Comparison of ENCODE assay signal across 24 mouse cellular contexts in the genomic region with DNA sequence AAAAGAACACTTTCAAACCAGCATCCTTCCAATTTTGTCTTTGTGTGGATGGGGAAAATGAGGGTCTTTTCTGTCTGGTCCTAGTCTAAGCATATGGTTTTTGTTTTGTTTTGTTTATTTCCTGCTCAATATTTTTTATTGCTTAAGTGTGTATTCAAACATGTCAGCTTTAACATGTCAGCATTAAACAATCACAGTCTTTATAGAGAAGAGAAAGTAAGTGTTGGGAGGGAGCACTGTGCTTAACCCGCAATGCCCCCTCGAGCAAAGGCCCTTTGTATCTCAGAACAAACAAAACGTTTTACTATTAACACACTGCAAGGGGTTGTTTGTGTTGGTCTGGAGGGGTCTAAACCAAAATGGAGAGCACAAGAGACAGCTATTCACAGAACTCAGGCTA. TPM values are rescaled to one million over a fixed set of nuclear protein-coding genes. Genes with fewer than 3 reads are reported as not detected.
A peak's percentile ranks its signal among the peaks of the same experiment; 100 is the strongest.
DNase-seq lines count a peak whose midpoint lies in the region; ATAC-seq and TF ChIP-seq lines count a peak whose summit lies in the region.
"Had no signal": no experiment of that assay in that cellular context is flagged by ENCODE, and none has a peak within 500 bp of the region (broad histone marks: within the 10 kb centered on the region; RNA-seq: fewer than 3 reads in every experiment).

No protein-coding gene starts in this region.

- H3K27ac ChIP-seq in embryonic facial prominence, embryonic 13.5 days, result peak overlapping the region; percentile 41; the same call in 1 of the 2 replicates
- no peak overlapping the region for H3K27ac ChIP-seq in embryonic facial prominence, embryonic 10.5 days (replicated peaks)
- no peak overlapping the region for H3K27ac ChIP-seq in intestine, embryonic 15.5 days
- H3K27ac ChIP-seq in intestine, postnatal 0 days (ENCODE audit: low read depth, low read length), result no peak overlapping the region
- H3K27ac ChIP-seq in limb, embryonic 12.5 days, result 0 out of 2 replicates have a peak overlapping the region, but pooled peaks have one; percentile 12
- H3K27ac ChIP-seq in limb, embryonic 10.5 days, result no peak overlapping the region
- no peak overlapping the region for H3K27ac ChIP-seq in midbrain, embryonic 11.5 days (ENCODE audit: low read depth, low read length)
- H3K27ac ChIP-seq in midbrain, embryonic 15.5 days, result no peak overlapping the region
- H3K27ac ChIP-seq: heart, embryonic 15.5 days; hindbrain, embryonic 14.5 days; limb, embryonic 13.5 days; macrophage; neural tube, embryonic 15.5 days had no signal

- WGBS in embryonic facial prominence, embryonic 13.5 days, result 27% methylated on average over 3 of the region's 3 CpGs
- 24% methylated on average over 3 of the region's 3 CpGs for WGBS in embryonic facial prominence, embryonic 10.5 days
- 17% methylated on average over 3 of the region's 3 CpGs for WGBS in intestine, embryonic 15.5 days
- WGBS in intestine, postnatal 0 days, result 20% methylated on average over 3 of the region's 3 CpGs
- WGBS in limb, embryonic 12.5 days, result 40% methylated on average over 3 of the region's 3 CpGs
- WGBS in limb, embryonic 10.5 days, result 57% methylated on average over 3 of the region's 3 CpGs
- WGBS in midbrain, embryonic 11.5 days, result 40% methylated on average over 3 of the region's 3 CpGs
- WGBS in midbrain, embryonic 15.5 days, result 34% methylated on average over 3 of the region's 3 CpGs

- no peak overlapping the region for H3K9ac ChIP-seq in embryonic facial prominence, embryonic 13.5 days
- H3K9ac ChIP-seq in intestine, embryonic 15.5 days, result no peak overlapping the region
- no peak overlapping the region for H3K9ac ChIP-seq in intestine, postnatal 0 days (ENCODE audit: low read depth, low read length)
- H3K9ac ChIP-seq in limb, embryonic 12.5 days (replicated peaks), result no peak overlapping the region
- no peak overlapping the region for H3K9ac ChIP-seq in midbrain, embryonic 11.5 days (ENCODE audit: low read length)
- H3K9ac ChIP-seq in midbrain, embryonic 15.5 days, result no peak overlapping the region
- H3K9ac ChIP-seq: heart, embryonic 15.5 days; hindbrain, embryonic 14.5 days; limb, embryonic 13.5 days; neural tube, embryonic 15.5 days had no signal

- H3K4me3 ChIP-seq in embryonic facial prominence, embryonic 13.5 days, result no peak overlapping the region
- H3K4me3 ChIP-seq in embryonic facial prominence, embryonic 10.5 days, result no peak overlapping the region
- H3K4me3 ChIP-seq in intestine, embryonic 15.5 days (replicated peaks), result no peak overlapping the region
- H3K4me3 ChIP-seq in intestine, postnatal 0 days (ENCODE audit: low read depth, low read length), result no peak overlapping the region
- H3K4me3 ChIP-seq in limb, embryonic 12.5 days (replicated peaks), result no peak overlapping the region
- no peak overlapping the region for H3K4me3 ChIP-seq in limb, embryonic 10.5 days
- no peak overlapping the region for H3K4me3 ChIP-seq in midbrain, embryonic 11.5 days (ENCODE audit: low read depth, low read length)
- H3K4me3 ChIP-seq in midbrain, embryonic 15.5 days, result no peak overlapping the region
- H3K4me3 ChIP-seq: heart, embryonic 15.5 days; limb, embryonic 13.5 days; neural tube, embryonic 15.5 days had no signal

- H3K4me2 ChIP-seq in embryonic facial prominence, embryonic 13.5 days, result no peak overlapping the region
- no peak overlapping the region for H3K4me2 ChIP-seq in intestine, embryonic 15.5 days (replicated peaks)
- H3K4me2 ChIP-seq in intestine, postnatal 0 days (replicated peaks; ENCODE audit: low read depth), result no peak overlapping the region
- H3K4me2 ChIP-seq in limb, embryonic 12.5 days, result no peak overlapping the region
- H3K4me2 ChIP-seq in midbrain, embryonic 11.5 days, result no peak overlapping the region
- no peak overlapping the region for H3K4me2 ChIP-seq in midbrain, embryonic 15.5 days
- H3K4me2 ChIP-seq: heart, embryonic 15.5 days; hindbrain, embryonic 14.5 days; limb, embryonic 13.5 days; liver, embryonic 11.5 days; neural tube, embryonic 15.5 days had no signal

- no peaks in the 10 kb centered on the region for H3K27me3 ChIP-seq in embryonic facial prominence, embryonic 13.5 days
- no peaks in the 10 kb centered on the region for H3K27me3 ChIP-seq in embryonic facial prominence, embryonic 10.5 days (replicated peaks; ENCODE audit: low read depth, poor library complexity, severe bottlenecking)
- no peaks in the 10 kb centered on the region for H3K27me3 ChIP-seq in intestine, embryonic 15.5 days (replicated peaks)
- H3K27me3 ChIP-seq in intestine, postnatal 0 days (replicated peaks; ENCODE audit: control insufficient read depth, insufficient read depth, low read length), result no peaks in the 10 kb centered on the region
- H3K27me3 ChIP-seq in limb, embryonic 12.5 days, result no peaks in the 10 kb centered on the region
- H3K27me3 ChIP-seq in limb, embryonic 10.5 days (ENCODE audit: low read depth, poor library complexity, severe bottlenecking), result no peaks in the 10 kb centered on the region
- H3K27me3 ChIP-seq in midbrain, embryonic 11.5 days (ENCODE audit: control insufficient read depth, insufficient read depth, low read length), result no peaks in the 10 kb centered on the region
- H3K27me3 ChIP-seq in midbrain, embryonic 15.5 days (replicated peaks), result no peaks in the 10 kb centered on the region
- H3K27me3 ChIP-seq: CH12.LX; heart, embryonic 15.5 days; limb, embryonic 13.5 days; neural tube, embryonic 15.5 days had no signal

- no peak for TF ChIP-seq CTCF in intestine, postnatal 0 days (IDR thresholded peaks at IDR 0.05; ENCODE audit: low read depth)

- 0 out of 2 replicates have a peak, but pooled peaks have one; percentile 33 for ATAC-seq in embryonic facial prominence, embryonic 13.5 days (ENCODE audit: insufficient number of reproducible peaks, insufficient read depth, low FRiP score, low TSS enrichment, low read depth)
- ATAC-seq in intestine, embryonic 15.5 days, result peak; percentile 48
- ATAC-seq in intestine, postnatal 0 days, result no peak
- ATAC-seq in limb, embryonic 12.5 days (ENCODE audit: insufficient number of reproducible peaks, insufficient read depth, low FRiP score, low TSS enrichment, low read depth), result no peak
- 0 out of 2 replicates have a peak, but pooled peaks have one; percentile 2 for ATAC-seq in midbrain, embryonic 11.5 days (ENCODE audit: low FRiP score)
- no peak for ATAC-seq in midbrain, embryonic 15.5 days (replicated peaks)
- ATAC-seq: inflammation-experienced regulatory T-cells, adult 6 months had no signal

- peaks cover 13% of the 10 kb centered on the region for H3K36me3 ChIP-seq in embryonic facial prominence, embryonic 13.5 days
- H3K36me3 ChIP-seq in embryonic facial prominence, embryonic 10.5 days (replicated peaks), result peaks cover 20% of the 10 kb centered on the region
- peaks cover 7% of the 10 kb centered on the region; the same call in 1 of the 2 replicates for H3K36me3 ChIP-seq in intestine, embryonic 15.5 days
- H3K36me3 ChIP-seq in intestine, postnatal 0 days (ENCODE audit: control insufficient read depth, insufficient read depth), result peaks cover 16% of the 10 kb centered on the region
- peaks cover 20% of the 10 kb centered on the region for H3K36me3 ChIP-seq in limb, embryonic 12.5 days
- H3K36me3 ChIP-seq in limb, embryonic 10.5 days, result peaks cover 17% of the 10 kb centered on the region
- no peaks in the 10 kb centered on the region for H3K36me3 ChIP-seq in midbrain, embryonic 11.5 days (ENCODE audit: control insufficient read depth, insufficient read depth, low read length)
- H3K36me3 ChIP-seq in midbrain, embryonic 15.5 days (replicated peaks), result no peaks in the 10 kb centered on the region

- no peaks in the 10 kb centered on the region for H3K9me3 ChIP-seq in embryonic facial prominence, embryonic 13.5 days
- no peaks in the 10 kb centered on the region for H3K9me3 ChIP-seq in embryonic facial prominence, embryonic 10.5 days
- H3K9me3 ChIP-seq in intestine, embryonic 15.5 days, result no peaks in the 10 kb centered on the region
- no peaks in the 10 kb centered on the region for H3K9me3 ChIP-seq in intestine, postnatal 0 days (ENCODE audit: control insufficient read depth)
- H3K9me3 ChIP-seq in limb, embryonic 12.5 days, result no peaks in the 10 kb centered on the region
- H3K9me3 ChIP-seq in limb, embryonic 10.5 days (replicated peaks), result no peaks in the 10 kb centered on the region
- no peaks in the 10 kb centered on the region for H3K9me3 ChIP-seq in midbrain, embryonic 11.5 days (ENCODE audit: control insufficient read depth, low read length)
- no peaks in the 10 kb centered on the region for H3K9me3 ChIP-seq in midbrain, embryonic 15.5 days
- H3K9me3 ChIP-seq: heart, embryonic 15.5 days; limb, embryonic 13.5 days; neural tube, embryonic 15.5 days had no signal

- peaks cover 19% of the 10 kb centered on the region; the same call in 1 of the 2 replicates for H3K4me1 ChIP-seq in embryonic facial prominence, embryonic 13.5 days
- H3K4me1 ChIP-seq in embryonic facial prominence, embryonic 10.5 days, result peaks cover 14% of the 10 kb centered on the region
- peaks cover 3% of the 10 kb centered on the region; the same call in 1 of the 2 replicates for H3K4me1 ChIP-seq in intestine, embryonic 15.5 days (replicated peaks)
- H3K4me1 ChIP-seq in intestine, postnatal 0 days (replicated peaks; ENCODE audit: control insufficient read depth, insufficient read depth, low read length), result no peaks in the 10 kb centered on the region
- H3K4me1 ChIP-seq in limb, embryonic 12.5 days (replicated peaks), result no peaks in the 10 kb centered on the region
- H3K4me1 ChIP-seq in limb, embryonic 10.5 days, result 0 out of 2 replicates have a peak, but pooled peaks cover 9% of the 10 kb centered on the region
- H3K4me1 ChIP-seq in midbrain, embryonic 11.5 days (ENCODE audit: control insufficient read depth, insufficient read depth, low read length), result no peaks in the 10 kb centered on the region
- H3K4me1 ChIP-seq in midbrain, embryonic 15.5 days, result no peaks in the 10 kb centered on the region
- H3K4me1 ChIP-seq: heart, embryonic 15.5 days; limb, embryonic 13.5 days; neural tube, embryonic 15.5 days had no signal

- no peak for DNase-seq in embryonic facial prominence, embryonic 10.5 days (ENCODE audit: low spot score)
- no peak for DNase-seq in limb, embryonic 10.5 days (ENCODE audit: low spot score)
- no peak for DNase-seq in midbrain, embryonic 11.5 days (ENCODE audit: low spot score, missing footprints)
- DNase-seq: adrenal gland, adult 2 months; cerebellum, adult 2 months; cerebellum, postnatal 14 days; kidney, adult 9 months; midbrain, embryonic 14.5 days; retina, postnatal 1 day; right cerebral cortex, postnatal 14 days; thymus, postnatal 14 days had no signal

RNA-seq across cellular contexts. Expression of a gene that starts 47.2 kb away (rescaled TPM):
- polyA plus RNA-seq in embryonic facial prominence, embryonic 13.5 days (2015; fragmentation: Nextera tagmentation; extraction: Ambion mirVana), result 225 and 247 TPM in 2 replicates
- 227 and 229 TPM in 2 replicates for polyA plus RNA-seq in embryonic facial prominence, embryonic 10.5 days (2016; fragmentation: Nextera tagmentation; extraction: Ambion mirVana)
- polyA plus RNA-seq in intestine, embryonic 15.5 days (2015; fragmentation: Nextera tagmentation; extraction: Ambion mirVana), result 342 and 356 TPM in 2 replicates
- 223 and 234 TPM in 2 replicates for polyA plus RNA-seq in intestine, postnatal 0 days (2015; fragmentation: Nextera tagmentation; extraction: Ambion mirVana)
- polyA plus RNA-seq in limb, embryonic 12.5 days (2016; fragmentation: Nextera tagmentation; extraction: Ambion mirVana), result 214 and 231 TPM in 2 replicates
- polyA plus RNA-seq in limb, embryonic 10.5 days (2016; fragmentation: Nextera tagmentation; extraction: Ambion mirVana), result 230 and 231 TPM in 2 replicates
- polyA plus RNA-seq in midbrain, embryonic 11.5 days (2014; fragmentation: Nextera tagmentation; extraction: Ambion mirVana), result 269 and 271 TPM in 2 replicates
- 224 and 228 TPM in 2 replicates for polyA plus RNA-seq in midbrain, embryonic 15.5 days (2015; fragmentation: Nextera tagmentation; extraction: Ambion mirVana)

Comparison
In these comparisons a context has a peak if more than half of its experiments do, and no peak if none do; other contexts are left out.
1. ATAC-seq: peak in embryonic facial prominence, embryonic 13.5 days (single experiment), intestine, embryonic 15.5 days (single experiment) and midbrain, embryonic 11.5 days (single experiment); none in intestine, postnatal 0 days (single experiment), limb, embryonic 12.5 days (single experiment) and midbrain, embryonic 15.5 days (single experiment).
2. H3K27ac ChIP-seq: peak in embryonic facial prominence, embryonic 13.5 days (single experiment) and limb, embryonic 12.5 days (single experiment); none in embryonic facial prominence, embryonic 10.5 days (single experiment), intestine, embryonic 15.5 days (single experiment), intestine, postnatal 0 days (single experiment), limb, embryonic 10.5 days (single experiment), midbrain, embryonic 11.5 days (single experiment) and midbrain, embryonic 15.5 days (single experiment).